Mouse (Mus musculus) embryonic facial prominence, embryonic 11.5 days (tissue): ENCODE data around the gene Zfp985. TPM values are rescaled to one million over a fixed set of nuclear protein-coding genes. Genes with fewer than 3 reads are reported as not detected.
A peak's percentile ranks its signal among the peaks of the same experiment; 100 is the strongest.
"Not testable (repeated sequence)": the region's sequence is repeated elsewhere in the genome, so short reads cannot be mapped to it uniquely, and the experiment has no call there.

ENCODE experiments used
- ATAC-seq: fragments of 200-750 bp; cut with Nextera tagmentation; replicated peaks from 2 replicates; pipeline ENCODE4 v1.8.0; 2017; ENCODE audit warnings: low read depth; ENCODE audit not compliant: insufficient number of reproducible peaks, low FRiP score, low TSS enrichment
- DNase-seq: peaks from one replicate; pipeline ENCODE4 v3.0.0-alpha.2; 2015; ENCODE audit warnings: low spot score
- H3K27ac ChIP-seq: fragments of 300-500 bp; sonication (generic); replicated peaks from 2 replicates; pipeline ENCODE4 v1.5.1; 2014; ENCODE audit warnings: mild to moderate bottlenecking, low read depth, low read length, control low read depth
- H3K27me3 ChIP-seq: fragments of 300-500 bp; sonication (generic); 2 replicates; pipeline ENCODE4 v1.6.1; 2014; ENCODE audit warnings: mild to moderate bottlenecking, low read length, moderate library complexity, mixed read lengths; ENCODE audit not compliant: control insufficient read depth, insufficient read depth
- H3K36me3 ChIP-seq: fragments of 300-500 bp; sonication (generic); replicated peaks from 2 replicates; pipeline ENCODE4 v1.6.1; 2014; ENCODE audit warnings: low read depth, mild to moderate bottlenecking, low read length, moderate library complexity, mixed read lengths; ENCODE audit not compliant: control insufficient read depth, insufficient read depth
- H3K4me1 ChIP-seq: fragments of 300-500 bp; sonication (generic); 2 replicates; pipeline ENCODE4 v1.6.1; 2014; ENCODE audit warnings: low read length, mixed read lengths; ENCODE audit not compliant: control insufficient read depth, insufficient read depth
- H3K4me2 ChIP-seq: fragments of 300-500 bp; sonication (generic); 2 replicates; pipeline ENCODE4 v1.6.1; 2014; ENCODE audit warnings: low read depth, mild to moderate bottlenecking, control low read depth, low read length, moderate library complexity
- H3K4me3 ChIP-seq: fragments of 300-500 bp; sonication (generic); 2 replicates; pipeline ENCODE4 v1.5.1; 2014; ENCODE audit warnings: low read depth, low read length, control low read depth
- H3K9ac ChIP-seq: fragments of 300-500 bp; sonication (generic); replicated peaks from 2 replicates; pipeline ENCODE4 v1.6.1; 2014; ENCODE audit warnings: mild to moderate bottlenecking, control low read depth, low read length
- H3K9me3 ChIP-seq: fragments of 300-500 bp; sonication (generic); replicated peaks from 2 replicates; pipeline ENCODE4 v1.6.1; 2016; ENCODE audit warnings: mild to moderate bottlenecking, low read length, inconsistent platforms, mixed read lengths; ENCODE audit not compliant: control insufficient read depth
- WGBS: fragments of 180-500 bp; shearing (Covaris S2); extraction: QIAGEN DNeasy Blood & Tissue Kit; methylation state at CpG from one replicate; pipeline ENCODE4 v1.1.7; 2014; 5-methylcytosine and 5-hydroxymethylcytosine counted together
- polyA plus RNA-seq: library from polyadenylated mRNA; unstranded; fragments of >200 nt; fragmentation: Nextera tagmentation; extraction: Ambion mirVana; gene quantifications from 2 replicates; pipeline ENCODE4 v1.2.1, GENCODE M21; 2014

The Zfp985 gene
- polyA plus RNA-seq, 1 experiment from 2014 or later: 0.15 TPM

DNA sequence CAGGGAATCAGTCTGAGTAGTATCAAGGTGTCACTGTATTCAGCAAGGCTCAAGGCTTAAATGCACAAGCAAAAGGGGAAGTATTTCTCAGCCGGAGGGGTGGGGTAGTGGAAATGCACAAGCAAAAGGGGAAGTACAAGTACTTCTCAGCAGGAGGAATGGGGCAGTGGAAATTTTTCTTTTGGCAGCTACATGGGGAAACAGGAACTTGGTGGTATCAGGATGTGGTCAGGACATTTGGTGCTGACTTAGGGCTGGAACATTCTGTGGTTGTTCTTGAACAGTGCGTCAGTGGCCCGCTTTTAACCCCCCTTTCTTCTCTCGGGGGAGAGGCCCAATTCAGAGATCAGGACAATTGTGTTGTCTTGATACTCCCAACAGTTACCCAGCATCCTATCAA is 26.3 kb downstream of the Zfp985 start:
- H3K9me3 ChIP-seq, H3K4me3 ChIP-seq, H3K4me1 ChIP-seq, H3K4me2 ChIP-seq, ATAC-seq, H3K9ac ChIP-seq, H3K36me3 ChIP-seq, DNase-seq, H3K27me3 ChIP-seq, H3K27ac ChIP-seq: not testable (repeated sequence)
- 87% methylated on average over 4 of the region's 4 CpGs for WGBS

DNA sequence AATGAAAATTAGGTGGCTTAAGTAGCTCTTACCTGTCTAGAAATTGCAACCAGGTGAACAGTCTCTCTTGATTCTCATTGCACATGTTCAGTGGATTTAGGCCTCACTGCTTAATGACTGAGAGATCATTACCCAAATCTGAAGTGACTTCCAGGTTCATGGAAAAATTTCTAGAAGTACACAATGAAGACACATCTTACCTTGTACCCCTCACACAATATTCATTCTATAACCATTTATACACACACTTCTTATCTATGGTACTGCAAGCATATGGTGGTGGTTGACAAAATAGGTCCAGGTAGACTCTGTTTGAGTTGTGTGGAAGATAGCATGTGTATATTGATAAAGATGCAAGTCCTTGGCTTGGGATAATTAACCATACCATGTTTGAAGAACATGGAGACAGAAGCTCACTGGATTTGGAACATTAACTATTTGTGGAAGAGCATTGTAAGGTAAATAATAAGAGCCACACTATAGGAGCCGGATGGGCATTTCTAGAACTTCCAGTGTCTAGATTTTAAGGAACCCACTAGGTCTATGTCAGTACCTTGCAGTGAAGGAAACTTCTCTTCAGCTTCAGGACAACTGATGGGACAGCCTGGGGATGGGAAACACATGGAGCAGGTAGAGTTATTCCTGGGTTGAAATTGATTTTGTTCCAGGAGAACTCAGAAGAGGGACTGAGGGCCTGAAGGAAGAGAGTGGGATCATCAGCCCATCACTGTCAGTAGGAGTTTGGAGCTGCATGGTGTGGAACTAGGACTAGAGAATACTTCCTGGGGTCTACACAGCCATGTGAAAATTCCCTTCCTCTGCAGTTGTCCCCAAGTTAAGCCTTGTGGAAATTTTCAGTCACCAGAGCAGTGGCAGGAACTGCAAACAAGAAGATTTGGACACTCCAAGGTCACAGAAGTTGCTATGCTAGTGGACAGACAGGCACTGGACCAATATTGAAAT is 33.7 kb downstream of the Zfp985 start:
- Histone ChIP-seq H3K4me1 (no peaks in the 10 kb centered on the region), H3K27ac (no peak overlapping the region), H3K9me3 (peaks cover 4% of the 10 kb centered on the region; the same call in 1 of the 2 replicates), H3K4me2 (no peak overlapping the region), H3K4me3 (no peak overlapping the region), H3K27me3 (no peaks in the 10 kb centered on the region), H3K36me3 (no peaks in the 10 kb centered on the region), H3K9ac (no peak overlapping the region)
- 62% methylated on average over 1 of the region's 1 CpGs for WGBS
- DNase-seq: no peak
- 0 out of 2 replicates have a peak, but pooled peaks have one; percentile 44 for ATAC-seq

- H3K4me3 ChIP-seq, H3K36me3 ChIP-seq, H3K27me3 ChIP-seq, H3K27ac ChIP-seq, H3K9me3 ChIP-seq, DNase-seq, H3K4me2 ChIP-seq, H3K4me1 ChIP-seq, ATAC-seq, H3K9ac ChIP-seq: not testable (repeated sequence)
- WGBS: 86% methylated on average over 3 of the region's 3 CpGs
These were observed 41.6 kb downstream of the Zfp985 start for GRCm38 (mm10) chr4:147594630-147595029.

DNA sequence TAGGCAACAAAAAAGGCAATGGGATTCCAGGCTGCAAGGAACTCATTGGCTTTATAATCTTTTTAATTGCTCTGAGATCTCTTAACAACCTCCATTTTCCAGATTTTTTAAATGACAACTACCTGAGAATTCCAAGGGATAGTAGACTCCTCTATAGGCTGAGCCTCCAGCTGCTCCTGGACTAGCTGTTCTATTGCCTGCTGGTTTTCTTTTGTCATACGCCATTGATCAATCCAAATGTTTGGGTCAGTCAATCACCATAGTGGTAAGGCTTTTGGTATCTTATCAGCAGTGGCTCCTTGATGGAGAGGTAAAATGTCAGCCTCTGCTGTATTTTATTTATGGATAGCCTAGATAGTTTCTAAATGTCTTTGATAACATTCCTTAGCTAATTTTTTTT is 44.6 kb downstream of the Zfp985 start:
- Histone ChIP-seq H3K4me3 (no peak overlapping the region), H3K4me1 (no peaks in the 10 kb centered on the region), H3K36me3 (no peaks in the 10 kb centered on the region), H3K9me3 (peaks cover 7% of the 10 kb centered on the region; the same call in 1 of the 2 replicates), H3K9ac (no peak overlapping the region), H3K27me3 (no peaks in the 10 kb centered on the region), H3K27ac (no peak overlapping the region), H3K4me2 (no peak overlapping the region)
- ATAC-seq (no peak), DNase-seq (no peak)
- 66% methylated on average over 1 of the region's 1 CpGs for WGBS

- Histone ChIP-seq H3K27me3 (no peaks in the 10 kb centered on the region), H3K9me3 (peaks cover 7% of the 10 kb centered on the region; the same call in 1 of the 2 replicates), H3K4me1 (no peaks in the 10 kb centered on the region), H3K27ac (no peak overlapping the region), H3K4me2 (no peak overlapping the region), H3K9ac (no peak overlapping the region), H3K4me3 (no peak overlapping the region), H3K36me3 (no peaks in the 10 kb centered on the region)
- ATAC-seq (0 out of 2 replicates have a peak, but pooled peaks have one; percentile 7), DNase-seq (no peak)
- 59% methylated on average over 2 of the region's 2 CpGs for WGBS
These were observed 45.8 kb downstream of the Zfp985 start for GRCm38 (mm10) chr4:147598831-147599230.

DNA sequence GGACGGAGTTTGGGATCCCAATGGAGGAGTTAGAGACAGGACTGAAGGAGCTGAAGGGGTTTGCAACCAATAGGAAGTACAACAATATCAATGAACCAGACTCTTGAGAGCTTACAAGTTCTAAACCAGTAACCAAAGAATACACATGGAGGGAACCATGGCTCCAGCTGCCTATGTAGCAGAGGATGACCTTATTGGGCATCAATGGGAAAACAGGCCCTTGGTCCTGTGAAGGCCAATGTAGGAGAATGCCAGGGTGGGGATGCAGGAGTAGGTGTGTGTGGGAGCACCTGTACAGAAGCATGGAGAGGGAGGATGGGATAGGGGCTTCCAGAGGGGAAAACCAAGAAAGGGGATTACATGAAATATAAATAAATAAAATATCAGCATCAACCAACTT is 48.8 kb downstream of the Zfp985 start:
- Histone ChIP-seq H3K9me3 (peaks cover 7% of the 10 kb centered on the region; the same call in 1 of the 2 replicates), H3K36me3 (no peaks in the 10 kb centered on the region), H3K4me2 (no peak overlapping the region), H3K4me1 (no peaks in the 10 kb centered on the region), H3K9ac (no peak overlapping the region), H3K27me3 (no peaks in the 10 kb centered on the region), H3K4me3 (no peak overlapping the region), H3K27ac (no peak overlapping the region)
- WGBS: 42% methylated on average over 1 of the region's 1 CpGs
- ATAC-seq: no peak
- no peak for DNase-seq

- ATAC-seq: no peak
- no peak for DNase-seq
- WGBS: 84% methylated on average over 4 of the region's 4 CpGs
- peaks cover 7% of the 10 kb centered on the region; the same call in 1 of the 2 replicates for H3K9me3 ChIP-seq
- H3K36me3 ChIP-seq: no peaks in the 10 kb centered on the region
- H3K27me3 ChIP-seq: no peaks in the 10 kb centered on the region
- H3K4me3 ChIP-seq: no peak overlapping the region
- no peak overlapping the region for H3K27ac ChIP-seq
- no peak overlapping the region for H3K9ac ChIP-seq
- no peak overlapping the region for H3K4me2 ChIP-seq
- H3K4me1 ChIP-seq: no peaks in the 10 kb centered on the region
These were observed 50.7 kb downstream of the Zfp985 start for GRCm38 (mm10) chr4:147603806-147604205.

- Histone ChIP-seq H3K36me3 (no peaks in the 10 kb centered on the region), H3K9ac (no peak overlapping the region), H3K4me2 (no peak overlapping the region), H3K27me3 (no peaks in the 10 kb centered on the region), H3K4me3 (no peak overlapping the region), H3K9me3 (no peaks in the 10 kb centered on the region; the same call in 1 of the 2 replicates), H3K27ac (no peak overlapping the region), H3K4me1 (no peaks in the 10 kb centered on the region)
- ATAC-seq (no peak), DNase-seq (no peak)
- WGBS: 76% methylated on average over 4 of the region's 4 CpGs
These were observed 52.4 kb downstream of the Zfp985 start for GRCm38 (mm10) chr4:147605521-147605920.
